ENCODE assay signal across 14 mouse cellular contexts in genomic region chr1:42628800-42629199, GRCm38 (mm10).
A peak's percentile ranks its signal among the peaks of the same experiment; 100 is the strongest.
DNase-seq lines count a peak whose midpoint lies in the region; ATAC-seq and TF ChIP-seq lines count a peak whose summit lies in the region.
"Had no signal": no experiment of that assay in that cellular context is flagged by ENCODE, and none has a peak within 500 bp of the region (broad histone marks: within the 10 kb centered on the region; RNA-seq: fewer than 3 reads in every experiment).

No protein-coding gene starts in this region.

- TF ChIP-seq CTCF in brain, embryonic 14.5 days (IDR thresholded peaks at IDR 0.05; ENCODE audit: borderline replicate concordance, extremely low read depth, insufficient read depth, insufficient read length): no peak
- no peak for TF ChIP-seq CTCF in midbrain, postnatal 0 days (IDR thresholded peaks at IDR 0.05)
- TF ChIP-seq CTCF in lung, postnatal 0 days (IDR thresholded peaks at IDR 0.05): no peak

- peak overlapping the region; percentile 26; the same call in 1 of the 2 replicates for H3K4me2 ChIP-seq in hindbrain, embryonic 13.5 days
- no peak overlapping the region for H3K4me2 ChIP-seq in midbrain, postnatal 0 days (ENCODE audit: low read depth, low read length, poor library complexity, severe bottlenecking)
- H3K4me2 ChIP-seq in lung, postnatal 0 days (replicated peaks; ENCODE audit: low read depth, low read length): no peak overlapping the region
- H3K4me2 ChIP-seq: liver, embryonic 15.5 days had no signal

- no peak overlapping the region for H3K4me3 ChIP-seq in hindbrain, embryonic 13.5 days
- H3K4me3 ChIP-seq in midbrain, postnatal 0 days (ENCODE audit: low read depth, low read length): no peak overlapping the region
- no peak overlapping the region for H3K4me3 ChIP-seq in lung, postnatal 0 days (ENCODE audit: low read depth, low read length)
- H3K4me3 ChIP-seq: liver, embryonic 15.5 days had no signal

- TF ChIP-seq POLR2A in brain, embryonic 14.5 days (IDR thresholded peaks at IDR 0.05; ENCODE audit: borderline replicate concordance, extremely low read depth, insufficient read depth, insufficient read length, poor library complexity, severe bottlenecking): no peak

- no peaks in the 10 kb centered on the region for H3K9me3 ChIP-seq in hindbrain, embryonic 13.5 days
- no peaks in the 10 kb centered on the region for H3K9me3 ChIP-seq in midbrain, postnatal 0 days (ENCODE audit: low read length)
- H3K9me3 ChIP-seq in lung, postnatal 0 days (ENCODE audit: low read length): no peaks in the 10 kb centered on the region
- H3K9me3 ChIP-seq: liver, embryonic 15.5 days had no signal

- DNase-seq in brain, embryonic 14.5 days (ENCODE audit: low read depth): peak; percentile 77
- peak; percentile 85 for DNase-seq in embryo, embryonic 10.5 days (ENCODE audit: low spot score)
- DNase-seq in midbrain, postnatal 0 days (ENCODE audit: low spot score): peak; percentile 62
- no peak for DNase-seq in ovary, postnatal 14 days (ENCODE audit: low spot score)
- DNase-seq in lung, postnatal 0 days (ENCODE audit: low spot score): no peak
- DNase-seq in urinary bladder, adult 2 months (ENCODE audit: low spot score): no peak
- DNase-seq: adrenal gland, adult 2 months; cerebellum, postnatal 10 days; heart, postnatal 14 days; kidney, adult 18-20 months; thymus, postnatal 4 days had no signal

- 0 out of 2 replicates have a peak overlapping the region, but pooled peaks have one; percentile 39 for H3K9ac ChIP-seq in hindbrain, embryonic 13.5 days
- H3K9ac ChIP-seq in midbrain, postnatal 0 days (replicated peaks; ENCODE audit: low read length, poor library complexity, severe bottlenecking): no peak overlapping the region
- no peak overlapping the region for H3K9ac ChIP-seq in lung, postnatal 0 days (replicated peaks; ENCODE audit: low read depth)
- H3K9ac ChIP-seq: liver, embryonic 15.5 days had no signal

- peaks cover 40% of the 10 kb centered on the region for H3K4me1 ChIP-seq in hindbrain, embryonic 13.5 days (replicated peaks)
- 0 out of 2 replicates have a peak, but pooled peaks cover 4% of the 10 kb centered on the region for H3K4me1 ChIP-seq in midbrain, postnatal 0 days (ENCODE audit: insufficient read depth, low read length)
- H3K4me1 ChIP-seq in lung, postnatal 0 days (ENCODE audit: insufficient read depth, low read depth, low read length): peaks cover 2% of the 10 kb centered on the region; the same call in 1 of the 2 replicates
- H3K4me1 ChIP-seq: liver, embryonic 15.5 days had no signal

- H3K36me3 ChIP-seq in hindbrain, embryonic 13.5 days: no peaks in the 10 kb centered on the region
- H3K36me3 ChIP-seq in midbrain, postnatal 0 days (ENCODE audit: insufficient read depth, low read length): no peaks in the 10 kb centered on the region
- no peaks in the 10 kb centered on the region for H3K36me3 ChIP-seq in lung, postnatal 0 days (ENCODE audit: insufficient read depth, low read length)
- H3K36me3 ChIP-seq: liver, embryonic 15.5 days had no signal

- WGBS in hindbrain, embryonic 13.5 days: 10% methylated on average over 12 of the region's 12 CpGs
- WGBS in midbrain, postnatal 0 days: 15% methylated on average over 12 of the region's 12 CpGs
- WGBS in lung, postnatal 0 days: 46% methylated on average over 12 of the region's 12 CpGs

- TF ChIP-seq EP300 in lung, postnatal 0 days (IDR thresholded peaks at IDR 0.05): no peak

- ATAC-seq in hindbrain, embryonic 13.5 days (ENCODE audit: low FRiP score): peak; percentile 62; the same call in 1 of the 2 replicates
- ATAC-seq in midbrain, postnatal 0 days (ENCODE audit: low FRiP score): 0 out of 2 replicates have a peak, but pooled peaks have one; percentile 18
- no peak for ATAC-seq in lung, postnatal 0 days

- no peaks in the 10 kb centered on the region for H3K27me3 ChIP-seq in hindbrain, embryonic 13.5 days
- no peaks in the 10 kb centered on the region for H3K27me3 ChIP-seq in midbrain, postnatal 0 days (ENCODE audit: insufficient read depth, low read length)
- H3K27me3 ChIP-seq in lung, postnatal 0 days (replicated peaks; ENCODE audit: insufficient read depth, low read length): no peaks in the 10 kb centered on the region
- H3K27me3 ChIP-seq: liver, embryonic 15.5 days had no signal

- peak overlapping the region; percentile 58; the same call in 1 of the 2 replicates for H3K27ac ChIP-seq in hindbrain, embryonic 13.5 days
- H3K27ac ChIP-seq in midbrain, postnatal 0 days (ENCODE audit: low read depth, low read length): 0 out of 2 replicates have a peak overlapping the region, but pooled peaks have one; percentile 8
- no peak overlapping the region for H3K27ac ChIP-seq in lung, postnatal 0 days (ENCODE audit: low read length)
- H3K27ac ChIP-seq: liver, embryonic 15.5 days; stomach, postnatal 0 days had no signal

Comparison
In these comparisons a context has a peak if more than half of its experiments do, and no peak if none do; other contexts are left out.
1. DNase-seq: peak in brain, embryonic 14.5 days (single experiment), embryo, embryonic 10.5 days (single experiment) and midbrain, postnatal 0 days (single experiment); none in ovary, postnatal 14 days (single experiment), lung, postnatal 0 days (single experiment) and urinary bladder, adult 2 months (single experiment).